Mouse (Mus musculus): ENCODE measurements around the gene Stx1a. TPM values are rescaled to one million over a fixed set of nuclear protein-coding genes. Genes with fewer than 3 reads are reported as not detected.

Stx1a gene
- 13.5 and 18.0 TPM in 2 replicates for polyA plus RNA-seq (2012; rRNA removed; ENCODE audit: low replicate concordance)

DNA sequence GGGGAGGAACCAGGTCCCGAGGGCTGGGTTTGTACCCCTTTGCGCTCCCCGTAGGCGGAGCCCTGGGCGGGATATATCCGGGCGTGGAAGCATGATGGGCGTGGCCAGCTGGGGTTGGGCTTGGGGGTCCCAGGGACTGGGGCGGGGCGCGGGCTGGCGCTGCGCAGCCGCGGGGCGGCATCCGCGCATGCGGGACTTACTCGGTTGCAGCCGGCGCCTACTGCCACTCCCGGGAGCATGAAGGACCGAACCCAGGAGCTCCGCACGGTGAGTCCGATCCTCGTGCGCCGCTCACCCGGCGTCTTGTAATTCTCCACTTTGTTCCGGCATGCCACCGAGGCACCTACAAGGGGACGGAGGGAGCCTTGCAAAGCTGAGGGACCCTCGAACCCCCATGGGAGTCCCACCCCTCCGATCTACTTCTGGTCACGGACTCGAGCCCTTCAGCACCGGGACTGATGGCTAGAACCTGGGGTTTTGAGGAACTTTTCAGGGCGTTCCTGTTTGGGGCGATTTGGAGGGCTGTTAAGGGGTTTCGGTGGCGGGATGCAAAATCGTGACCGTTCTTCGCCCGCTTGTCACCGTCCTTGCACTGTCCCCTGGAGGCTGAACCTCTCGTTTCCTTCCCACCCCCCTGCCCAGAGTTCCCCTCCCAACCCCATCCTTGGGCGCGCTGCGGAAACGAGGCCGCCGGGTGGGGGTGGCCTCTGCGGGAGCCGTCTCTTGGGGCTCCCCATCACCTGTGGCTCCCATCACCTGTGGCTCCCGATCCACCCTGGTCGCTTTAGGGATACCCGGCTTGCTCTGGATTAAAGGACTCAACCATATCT, at the start of gene Stx1a:
TSS of gene Stx1a (plus strand) at position 139 of the 830 bp plus-strand sequence.

DNA sequence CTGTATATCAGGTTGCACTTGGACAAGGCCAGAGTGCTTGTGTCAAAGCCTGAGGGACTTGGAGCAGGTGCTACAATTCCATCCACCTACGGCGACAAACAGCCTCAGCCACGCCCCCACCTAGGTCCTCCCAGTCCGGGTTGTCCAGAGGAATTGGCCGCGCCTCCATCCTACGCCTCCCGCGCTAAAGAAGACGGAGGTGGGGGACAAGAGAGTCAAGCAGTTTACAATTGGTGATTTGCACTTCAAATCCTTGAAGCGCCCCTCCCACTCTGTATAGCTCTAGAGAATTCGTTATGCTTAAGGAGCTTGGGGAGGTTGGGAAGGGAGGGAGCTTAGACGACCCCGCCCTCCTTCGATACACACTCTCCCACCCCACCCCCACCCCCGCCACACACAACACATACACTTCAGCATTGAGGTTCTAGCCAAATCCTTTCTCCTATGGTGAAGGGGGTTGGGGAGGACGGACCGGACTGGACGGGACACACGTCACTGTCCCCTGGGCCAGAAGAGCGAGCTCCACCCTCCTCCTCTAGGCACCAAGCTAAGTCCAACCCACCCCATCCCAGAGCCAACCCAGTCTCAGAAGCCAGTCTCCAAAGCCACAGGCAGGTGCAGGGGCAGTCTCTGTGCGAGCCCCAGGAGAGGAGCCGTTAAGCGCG, 37.5 kb upstream of the Stx1a start, which contains the start of gene Cldn3:
TSS of gene Cldn3 (plus strand) at position 582 of the 665 bp plus-strand sequence.

DNA sequence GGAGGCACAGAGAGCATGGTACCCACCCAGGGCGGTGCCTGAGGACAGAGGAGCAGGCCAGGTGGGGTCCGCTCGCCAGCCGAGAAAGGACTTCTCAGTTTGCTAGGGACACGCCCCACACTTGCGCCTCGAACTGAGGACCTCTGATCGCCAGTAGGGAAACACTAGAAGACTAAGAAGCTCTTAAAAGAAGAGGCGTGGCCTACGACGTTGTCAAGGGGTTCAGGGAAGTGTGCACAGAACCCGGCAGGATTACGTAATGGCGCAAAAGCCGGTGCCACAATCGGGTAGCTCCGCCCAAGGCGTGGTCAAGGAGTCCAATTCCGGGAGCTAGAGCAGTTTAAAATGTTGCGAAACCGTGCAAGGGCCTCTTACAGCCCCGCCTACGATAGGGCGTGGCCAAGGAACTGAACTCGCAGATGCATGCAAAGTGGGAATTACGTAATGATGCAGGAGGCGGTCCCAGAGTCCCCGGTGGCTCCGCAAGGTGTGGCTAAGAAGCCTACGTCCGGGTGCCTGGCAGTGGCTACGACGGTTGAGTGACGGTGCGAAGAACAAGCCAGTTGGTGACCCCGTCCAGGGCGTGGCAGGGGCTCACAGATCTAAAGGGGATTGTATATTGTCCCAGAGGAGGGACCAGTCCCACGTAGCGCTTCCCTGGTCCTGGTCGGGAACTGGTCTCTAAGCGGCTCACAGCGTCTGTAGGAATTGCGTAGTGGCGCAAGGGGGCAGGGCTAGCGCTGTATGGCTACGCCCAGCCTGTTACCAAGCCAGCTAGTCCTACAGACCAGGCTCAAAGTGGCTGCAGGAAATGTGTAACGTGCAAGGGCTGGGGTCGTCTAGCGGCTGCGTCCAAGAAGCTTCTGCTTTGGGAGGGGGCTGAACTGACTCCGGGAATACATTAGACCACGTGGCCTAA, 14.4 kb upstream of the Stx1a start, which contains the start of gene Abhd11:
TSS of gene Abhd11 (plus strand) at position 482 of the 919 bp plus-strand sequence.

DNA sequence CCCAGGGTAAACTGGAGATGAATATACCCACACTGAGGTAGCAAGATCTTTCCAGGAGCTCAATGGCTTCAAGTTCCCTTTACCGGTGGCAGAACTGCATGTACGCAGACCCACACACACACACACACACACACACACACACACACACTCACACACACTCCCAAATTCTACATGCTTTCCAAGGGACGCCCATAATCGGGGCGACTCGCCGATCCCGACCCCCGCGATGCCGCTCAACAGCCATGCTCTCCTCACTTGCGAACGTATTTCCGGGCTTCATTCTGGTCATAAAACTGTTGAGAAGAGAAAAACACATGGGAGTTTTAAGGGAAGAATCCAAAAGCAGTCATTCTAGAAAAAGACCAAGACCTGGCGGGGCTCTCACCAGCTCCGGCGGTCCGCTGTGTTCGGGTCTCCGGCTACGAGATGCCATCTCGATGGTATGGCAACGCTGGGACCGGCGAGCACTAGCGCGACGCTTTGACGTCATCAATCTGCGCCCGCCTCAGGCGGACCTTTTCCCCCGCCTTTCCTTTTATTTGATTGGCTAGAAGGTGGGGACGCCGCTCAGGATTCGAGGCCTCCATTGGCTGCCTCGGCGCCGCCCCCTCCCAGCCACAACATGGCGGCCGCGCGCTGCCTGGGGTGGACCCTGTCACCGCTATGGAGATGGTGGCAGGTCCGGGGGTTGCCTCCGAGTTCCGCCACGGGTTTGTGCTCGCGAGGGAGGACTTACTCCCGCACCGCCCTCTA, 40.5 kb downstream of the Stx1a start, which contains the start of gene Dnajc30:
TSS of gene Dnajc30 (plus strand) at position 574 of the 753 bp plus-strand sequence.

DNA sequence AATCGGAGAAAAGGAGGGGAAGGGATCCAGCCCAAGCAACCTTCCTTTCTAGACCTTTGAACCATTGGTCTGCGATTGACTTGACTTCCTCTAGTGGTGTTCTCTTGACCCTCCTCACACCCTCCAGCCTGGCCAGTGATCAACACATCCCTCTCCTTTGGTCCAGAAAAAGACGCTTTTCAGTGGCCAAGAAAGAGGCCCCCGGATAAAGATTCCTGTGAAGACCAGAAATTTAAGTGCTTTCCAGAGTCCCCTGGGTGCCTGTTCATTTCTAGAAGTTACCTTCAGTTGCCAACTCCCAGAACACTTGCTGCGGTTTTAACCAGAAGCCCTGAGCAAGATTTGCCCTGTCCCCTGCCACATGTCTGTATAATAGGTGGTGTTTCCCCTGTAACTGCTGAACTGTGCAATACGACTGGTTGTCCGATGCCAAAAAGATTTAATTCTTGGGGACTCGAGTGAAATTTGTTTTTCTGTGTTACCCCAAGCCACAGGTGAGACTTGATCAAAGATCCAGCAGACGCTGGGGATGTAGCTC, 41.7 kb downstream of the Stx1a start, which contains the start of gene Bud23:
TSS of gene Bud23 (minus strand) at position 51 of the 538 bp plus-strand sequence.

DNA sequence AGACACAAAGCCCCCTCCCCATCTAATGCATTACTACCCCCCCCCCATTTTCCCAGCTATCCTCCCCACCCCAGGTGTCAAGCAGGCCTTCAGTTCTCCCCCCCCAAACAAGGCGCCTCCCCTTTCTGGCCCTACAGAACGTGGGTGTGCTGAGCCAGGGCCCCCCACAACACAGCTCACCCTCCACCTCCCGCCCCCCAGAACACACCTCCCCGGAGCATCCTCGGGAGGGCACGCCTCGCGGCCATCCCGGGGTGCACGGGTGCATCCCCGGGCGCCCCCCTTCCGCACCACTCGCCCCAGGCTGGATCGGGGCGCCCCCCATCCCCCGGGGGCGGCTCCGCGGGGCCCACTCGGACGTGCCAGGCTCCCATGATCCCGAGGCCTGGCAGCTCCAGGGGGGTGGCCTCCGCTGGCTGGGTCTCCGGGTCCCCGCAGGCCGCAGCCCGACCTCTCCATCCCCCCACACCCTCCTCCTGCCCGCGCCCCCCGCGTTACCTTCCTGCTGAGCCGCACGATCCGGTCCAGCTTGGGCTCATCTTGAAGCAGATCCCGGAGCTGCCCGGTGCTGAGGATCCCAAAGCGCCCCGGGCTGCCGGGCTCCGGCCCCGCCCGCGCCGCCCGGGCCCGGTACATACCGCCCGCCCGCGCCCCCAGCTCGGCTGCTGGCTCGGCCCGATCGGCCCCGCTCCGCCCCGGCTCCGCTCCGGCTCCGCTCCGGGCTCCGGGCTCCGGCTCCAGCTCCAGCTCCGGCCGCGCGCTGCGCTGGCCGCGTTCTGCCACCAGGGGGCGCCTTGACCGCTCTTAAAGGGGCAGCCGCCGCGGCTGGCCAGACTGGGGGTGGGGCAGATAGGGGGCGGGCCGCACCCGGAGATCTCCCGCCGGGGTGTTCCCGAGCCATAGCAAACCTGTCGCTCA, 54.5 kb downstream of the Stx1a start, which contains the start of gene Vps37d:
TSS of gene Vps37d (minus strand) at position 703 of the 918 bp plus-strand sequence.

DNA sequence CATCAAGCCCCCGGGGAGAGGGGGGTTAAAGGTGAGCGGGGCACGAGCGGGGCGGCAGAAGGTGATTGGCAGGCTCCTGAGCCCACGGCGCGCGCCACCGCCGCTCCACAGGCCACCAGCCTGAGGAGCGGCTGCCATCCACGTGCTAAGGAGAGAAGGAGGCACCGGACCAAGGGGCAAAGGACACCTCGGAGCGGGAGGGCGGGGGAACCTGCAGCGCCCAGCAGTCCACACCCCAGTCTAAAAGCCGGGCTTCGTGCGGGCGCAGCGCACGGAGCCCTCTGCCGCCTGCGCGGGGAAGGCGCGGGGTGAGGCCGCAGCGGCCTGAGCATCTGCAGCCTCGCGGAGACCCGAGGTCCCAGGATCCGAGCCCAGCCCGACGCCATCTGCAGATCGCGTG, 66.4 kb downstream of the Stx1a start, which contains the start of gene Mlxipl:
TSS of gene Mlxipl (plus strand) at position 238 of the 400 bp plus-strand sequence.

Other genes with a start within 250 kb of the Stx1a start
- gene Tmem270, start 116.7 kb upstream of the Stx1a start, polyA plus RNA-seq (2012; rRNA removed; ENCODE audit: low replicate concordance), result not detected in 2 replicates
- 0.47 and 0.62 TPM in 2 replicates for gene Cldn13, start 108.0 kb upstream of the Stx1a start, polyA plus RNA-seq (2012; rRNA removed; ENCODE audit: low replicate concordance)
- gene Mettl27, start 91.1 kb upstream of the Stx1a start, polyA plus RNA-seq (2012; rRNA removed; ENCODE audit: low replicate concordance), result 27.0 and 37.6 TPM in 2 replicates
- 113 and 188 TPM in 2 replicates for gene Cldn4, start 76.5 kb upstream of the Stx1a start, polyA plus RNA-seq (2012; rRNA removed; ENCODE audit: low replicate concordance)
- 112 and 273 TPM in 2 replicates for gene Cldn3, start 37.3 kb upstream of the Stx1a start, polyA plus RNA-seq (2012; rRNA removed; ENCODE audit: low replicate concordance)
- 105 and 132 TPM in 2 replicates for gene Abhd11, start 14.3 kb upstream of the Stx1a start, polyA plus RNA-seq (2012; rRNA removed; ENCODE audit: low replicate concordance)
- gene Dnajc30, start 40.7 kb downstream of the Stx1a start, polyA plus RNA-seq (2012; rRNA removed; ENCODE audit: low replicate concordance), result 34.6 and 70.6 TPM in 2 replicates
- gene Bud23, start 41.5 kb downstream of the Stx1a start, polyA plus RNA-seq (2012; rRNA removed; ENCODE audit: low replicate concordance), result 48.1 and 60.4 TPM in 2 replicates
- 1.6 and 6.2 TPM in 2 replicates for gene Vps37d, start 54.8 kb downstream of the Stx1a start, polyA plus RNA-seq (2012; rRNA removed; ENCODE audit: low replicate concordance)
- 217 and 264 TPM in 2 replicates for gene Mlxipl, start 66.4 kb downstream of the Stx1a start, polyA plus RNA-seq (2012; rRNA removed; ENCODE audit: low replicate concordance)
- 11.4 and 12.6 TPM in 2 replicates for gene Tbl2, start 126.2 kb downstream of the Stx1a start, polyA plus RNA-seq (2012; rRNA removed; ENCODE audit: low replicate concordance)
- gene Bcl7b, start 144.8 kb downstream of the Stx1a start, polyA plus RNA-seq (2012; rRNA removed; ENCODE audit: low replicate concordance), result 36.2 and 42.7 TPM in 2 replicates
- gene Baz1b, start 163.8 kb downstream of the Stx1a start, polyA plus RNA-seq (2012; rRNA removed; ENCODE audit: low replicate concordance), result 22.2 and 25.4 TPM in 2 replicates
- 0.61 and 5.2 TPM in 2 replicates for gene Fzd9, start 227.7 kb downstream of the Stx1a start, polyA plus RNA-seq (2012; rRNA removed; ENCODE audit: low replicate concordance)